Mouse (Mus musculus) left cerebral cortex, adult 11 months (tissue): ENCODE measurements around the gene Cmtm5.
A peak's percentile ranks its signal among the peaks of the same experiment; 100 is the strongest.

Experiments used
- DNase-seq: peaks from one replicate; pipeline ENCODE4 v3.0.0; 2022; ENCODE audit warnings: low spot score

Gene Cmtm5

GRCm38 (mm10) chr14:54935904-54936830 is at the start of gene Cmtm5:
Gene Cmtm5, plus strand, starts transcription at chr14:54936261.
- peak; percentile 82 for DNase-seq

GRCm38 (mm10) chr14:54892200-54892599 is 43.9 kb upstream of the Cmtm5 start, which contains the start of gene Pabpn1:
Gene Pabpn1, plus strand, starts transcription at chr14:54892500.
- no peak for DNase-seq

GRCm38 (mm10) chr14:54893651-54894181 is 42.3 kb upstream of the Cmtm5 start:
- peak; percentile 100 for DNase-seq

GRCm38 (mm10) chr14:54894296-54895151 is 41.5 kb upstream of the Cmtm5 start:
- DNase-seq = no peak

- DNase-seq = no peak
These were observed 38.6 kb upstream of the Cmtm5 start for GRCm38 (mm10) chr14:54897445-54897844.

GRCm38 (mm10) chr14:54900383-54900782 is 35.7 kb upstream of the Cmtm5 start:
- DNase-seq = peak; percentile 82

GRCm38 (mm10) chr14:54903641-54904040 is 32.4 kb upstream of the Cmtm5 start:
- no peak for DNase-seq

GRCm38 (mm10) chr14:54908682-54909081 is 27.4 kb upstream of the Cmtm5 start:
- DNase-seq = no peak

GRCm38 (mm10) chr14:54912109-54912850 is 23.8 kb upstream of the Cmtm5 start:
- no peak for DNase-seq

- peak; percentile 82 for DNase-seq
These were observed 23.2 kb upstream of the Cmtm5 start, which contains the start of gene Slc22a17 for GRCm38 (mm10) chr14:54912886-54913285. Gene Slc22a17, minus strand, starts transcription at chr14:54913132.

- no peak for DNase-seq
These were observed 22.7 kb upstream of the Cmtm5 start for GRCm38 (mm10) chr14:54913343-54913742.

- DNase-seq = no peak
These were observed 15.9 kb upstream of the Cmtm5 start for GRCm38 (mm10) chr14:54920076-54920685.

GRCm38 (mm10) chr14:54924641-54925348 is 11.3 kb upstream of the Cmtm5 start:
- no peak for DNase-seq

- DNase-seq = no peak
These were observed 10.4 kb upstream of the Cmtm5 start, which contains the start of gene Efs for GRCm38 (mm10) chr14:54925349-54926342. Gene Efs, minus strand, starts transcription at chr14:54926126.

GRCm38 (mm10) chr14:54926401-54927158 is 9.5 kb upstream of the Cmtm5 start:
- no peak for DNase-seq

GRCm38 (mm10) chr14:54927296-54927695 is 8.8 kb upstream of the Cmtm5 start:
- DNase-seq = no peak

- DNase-seq = no peak
These were observed 6.3 kb upstream of the Cmtm5 start for GRCm38 (mm10) chr14:54929801-54930200.

GRCm38 (mm10) chr14:54930431-54930830 is 5.6 kb upstream of the Cmtm5 start:
- DNase-seq = no peak
